13 mouse cellular contexts compared by ENCODE assay signal in genomic region chr16:11457609-11458350, GRCm38 (mm10).
DNase-seq lines count a peak whose midpoint lies in the region; ATAC-seq lines count a peak whose summit lies in the region.
"Had no signal": no experiment of that assay in that cellular context is flagged by ENCODE, and none has a peak within 500 bp of the region (broad histone marks: within the 10 kb centered on the region; RNA-seq: fewer than 3 reads in every experiment).

No protein-coding gene starts in this region.

- no peak overlapping the region for H3K4me2 ChIP-seq in intestine, embryonic 15.5 days (replicated peaks)
- H3K4me2 ChIP-seq: hindbrain, embryonic 15.5 days had no signal

- no peaks in the 10 kb centered on the region for H3K9me3 ChIP-seq in limb, embryonic 10.5 days (replicated peaks)
- H3K9me3 ChIP-seq in intestine, embryonic 15.5 days: no peaks in the 10 kb centered on the region
- H3K9me3 ChIP-seq: hindbrain, embryonic 15.5 days had no signal

- no peak for ATAC-seq in megakaryocyte progenitor cell, adult 5-6 weeks (replicated peaks; ENCODE audit: poor library complexity)
- ATAC-seq in intestine, embryonic 15.5 days: no peak
- ATAC-seq: forebrain, postnatal 0 days; liver, postnatal 0 days had no signal

- no peaks in the 10 kb centered on the region for H3K27me3 ChIP-seq in limb, embryonic 10.5 days (ENCODE audit: low read depth, poor library complexity, severe bottlenecking)
- no peaks in the 10 kb centered on the region for H3K27me3 ChIP-seq in intestine, embryonic 15.5 days (replicated peaks)
- H3K27me3 ChIP-seq: CH12.LX; hindbrain, embryonic 15.5 days had no signal

- no peak overlapping the region for H3K4me3 ChIP-seq in limb, embryonic 10.5 days
- no peak overlapping the region for H3K4me3 ChIP-seq in intestine, embryonic 15.5 days (replicated peaks)
- H3K4me3 ChIP-seq: erythroblast, embryonic 14.5 days; hindbrain, embryonic 15.5 days had no signal

- H3K27ac ChIP-seq in limb, embryonic 10.5 days: peak overlapping the region; percentile 79
- H3K27ac ChIP-seq in intestine, embryonic 15.5 days: no peak overlapping the region
- H3K27ac ChIP-seq: hindbrain, embryonic 15.5 days had no signal

- no peak overlapping the region for H3K9ac ChIP-seq in intestine, embryonic 15.5 days
- H3K9ac ChIP-seq: forebrain, postnatal 0 days; hindbrain, embryonic 15.5 days; liver, postnatal 0 days had no signal

- WGBS in limb, embryonic 10.5 days: 23% methylated on average over 2 of the region's 2 CpGs
- WGBS in intestine, embryonic 15.5 days: 65% methylated on average over 2 of the region's 2 CpGs

- DNase-seq in embryo, embryonic 10.5 days (ENCODE audit: low spot score): peak; percentile 7
- no peak for DNase-seq in embryo, embryonic 9.5 days (ENCODE audit: extremely low spot score)
- peak; percentile 20 for DNase-seq in kidney, postnatal 14 days
- no peak for DNase-seq in kidney, postnatal 4 days
- DNase-seq in MN1 (ENCODE audit: low spot score): peak; percentile 49
- DNase-seq in limb, embryonic 10.5 days (ENCODE audit: low spot score): peak; percentile 66
- DNase-seq: forebrain, postnatal 0 days; liver, postnatal 0 days had no signal

- peaks cover 24% of the 10 kb centered on the region for H3K36me3 ChIP-seq in limb, embryonic 10.5 days
- 0 out of 2 replicates have a peak, but pooled peaks cover 7% of the 10 kb centered on the region for H3K36me3 ChIP-seq in intestine, embryonic 15.5 days

- peaks cover 42% of the 10 kb centered on the region for H3K4me1 ChIP-seq in limb, embryonic 10.5 days
- no peaks in the 10 kb centered on the region; the same call in 1 of the 2 replicates for H3K4me1 ChIP-seq in intestine, embryonic 15.5 days (replicated peaks)

Comparison
In these comparisons a context has a peak if more than half of its experiments do, and no peak if none do; other contexts are left out.
1. DNase-seq: peak in embryo, embryonic 10.5 days (single experiment), kidney, postnatal 14 days (single experiment), MN1 (single experiment) and limb, embryonic 10.5 days (single experiment); none in embryo, embryonic 9.5 days (single experiment) and kidney, postnatal 4 days (0 of 2).